Mouse (Mus musculus) neural tube, embryonic 11.5 days (tissue): ENCODE results near the gene Fbxw8. TPM values are rescaled to one million over a fixed set of nuclear protein-coding genes. Genes with fewer than 3 reads are reported as not detected.

Experiments
- ATAC-seq: fragments of 200-750 bp; cut with Nextera tagmentation; 2 replicates; pipeline ENCODE4 v1.8.0; 2017; ENCODE audit warnings: moderate number of reproducible peaks, mild to moderate bottlenecking, moderate TSS enrichment, moderate library complexity; ENCODE audit not compliant: insufficient read depth, low FRiP score, low TSS enrichment
- DNase-seq: peaks from one replicate; pipeline ENCODE4 v3.0.0-alpha.2; 2015; ENCODE audit warnings: low spot score
- H3K27ac ChIP-seq: fragments of 300-500 bp; sonication (generic); 2 replicates; pipeline ENCODE4 v1.5.1; 2014; ENCODE audit warnings: low read depth, mild to moderate bottlenecking, low read length
- H3K27me3 ChIP-seq: fragments of 300-500 bp; sonication (generic); 2 replicates; pipeline ENCODE4 v1.6.1; 2014; ENCODE audit warnings: mild to moderate bottlenecking, low read length, mixed read lengths; ENCODE audit not compliant: control insufficient read depth, insufficient read depth
- H3K36me3 ChIP-seq: fragments of 300-500 bp; sonication (generic); 2 replicates; pipeline ENCODE4 v1.6.1; 2014; ENCODE audit warnings: mild to moderate bottlenecking, low read length, moderate library complexity, mixed read lengths; ENCODE audit not compliant: control insufficient read depth, insufficient read depth
- H3K4me1 ChIP-seq: fragments of 300-500 bp; sonication (generic); 2 replicates; pipeline ENCODE4 v1.6.1; 2014; ENCODE audit warnings: low read length, mixed read lengths; ENCODE audit not compliant: control insufficient read depth, insufficient read depth
- H3K4me2 ChIP-seq: fragments of 300-500 bp; sonication (generic); 2 replicates; pipeline ENCODE4 v1.6.1; 2014; ENCODE audit warnings: low read depth, mild to moderate bottlenecking, moderate library complexity
- H3K4me3 ChIP-seq: fragments of 300-500 bp; sonication (generic); 2 replicates; pipeline ENCODE4 v1.5.1; 2014; ENCODE audit warnings: low read depth, low read length
- H3K9ac ChIP-seq: fragments of 300-500 bp; sonication (generic); 2 replicates; pipeline ENCODE4 v1.6.1; 2014; ENCODE audit warnings: mild to moderate bottlenecking, low read length
- H3K9me3 ChIP-seq: fragments of 300-500 bp; sonication (generic); 2 replicates; pipeline ENCODE4 v1.6.1; 2016; ENCODE audit warnings: low read length; ENCODE audit not compliant: control insufficient read depth
- WGBS: fragments of 180-500 bp; shearing (Covaris S2); extraction: QIAGEN DNeasy Blood & Tissue Kit; methylation state at CpG from one replicate; pipeline ENCODE4 v1.1.7; 2014; 5-methylcytosine and 5-hydroxymethylcytosine counted together
- polyA plus RNA-seq: library from polyadenylated mRNA; unstranded; fragments of >200 nt; fragmentation: Nextera tagmentation; extraction: Ambion mirVana; gene quantifications from 2 replicates; pipeline ENCODE4 v1.2.1, GENCODE M21; 2014

Gene Fbxw8
- polyA plus RNA-seq, 1 experiment from 2014 or later = 28.4 TPM

DNA sequence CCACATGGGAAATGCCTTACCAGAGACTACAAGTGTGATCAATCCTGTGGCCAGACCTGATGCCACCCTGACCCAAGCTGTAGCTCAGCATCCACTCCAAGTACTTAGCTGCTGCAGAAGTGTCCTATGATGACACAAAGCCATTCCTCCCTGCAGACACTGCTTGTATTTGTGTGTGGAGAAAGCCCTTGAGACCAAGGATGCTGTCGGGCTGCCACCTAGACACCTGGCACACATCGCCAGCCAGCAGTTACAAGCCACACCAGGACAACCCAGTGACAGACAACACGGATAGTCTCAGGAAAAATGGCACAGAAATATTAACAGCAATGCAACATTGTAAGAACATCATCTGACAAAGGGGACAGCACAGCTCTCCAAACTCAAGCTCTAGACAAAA is 9.8 kb downstream of the Fbxw8 start:
- peaks cover 5% of the 10 kb centered on the region; the same call in 1 of the 2 replicates for H3K36me3 ChIP-seq

DNA sequence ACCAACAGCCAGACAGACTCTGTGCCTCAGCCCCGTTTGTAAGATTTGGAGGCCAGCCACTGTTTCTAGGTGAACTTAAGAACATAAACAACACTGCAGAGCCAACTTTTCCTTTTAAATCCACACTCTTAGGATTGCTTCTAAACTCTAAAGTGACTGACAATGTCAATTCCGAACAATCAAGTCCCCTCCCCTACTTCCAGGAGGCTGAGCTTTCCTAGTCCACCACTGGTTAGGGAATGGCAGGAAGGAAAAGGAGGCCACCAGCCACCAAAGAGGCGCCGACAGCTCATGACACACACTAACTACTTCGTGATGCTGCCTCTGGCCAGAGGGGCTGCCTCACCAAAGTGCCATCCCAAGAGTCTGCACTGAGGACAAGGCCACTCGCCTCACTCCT is 10.5 kb downstream of the Fbxw8 start:
- H3K4me3 ChIP-seq = no peak overlapping the region
- H3K27ac ChIP-seq = no peak overlapping the region
- peaks cover 5% of the 10 kb centered on the region; the same call in 1 of the 2 replicates for H3K36me3 ChIP-seq
- no peaks in the 10 kb centered on the region for H3K9me3 ChIP-seq
- no peak overlapping the region for H3K4me2 ChIP-seq
- no peaks in the 10 kb centered on the region for H3K27me3 ChIP-seq
- DNase-seq (no peak), ATAC-seq (no peak)
- no peak overlapping the region for H3K9ac ChIP-seq
- 89% methylated on average over 6 of the region's 6 CpGs for WGBS
- H3K4me1 ChIP-seq = 0 out of 2 replicates have a peak, but pooled peaks cover 2% of the 10 kb centered on the region

More for the DNA sequence above, 9.8 kb downstream of the Fbxw8 start:
- Histone ChIP-seq H3K9ac (no peak overlapping the region), H3K27me3 (no peaks in the 10 kb centered on the region), H3K9me3 (no peaks in the 10 kb centered on the region), H3K4me3 (no peak overlapping the region), H3K4me1 (0 out of 2 replicates have a peak, but pooled peaks cover 2% of the 10 kb centered on the region), H3K27ac (no peak overlapping the region), H3K4me2 (no peak overlapping the region)
- ATAC-seq = no peak
- WGBS = 96% methylated on average over 3 of the region's 3 CpGs
- DNase-seq = no peak

DNA sequence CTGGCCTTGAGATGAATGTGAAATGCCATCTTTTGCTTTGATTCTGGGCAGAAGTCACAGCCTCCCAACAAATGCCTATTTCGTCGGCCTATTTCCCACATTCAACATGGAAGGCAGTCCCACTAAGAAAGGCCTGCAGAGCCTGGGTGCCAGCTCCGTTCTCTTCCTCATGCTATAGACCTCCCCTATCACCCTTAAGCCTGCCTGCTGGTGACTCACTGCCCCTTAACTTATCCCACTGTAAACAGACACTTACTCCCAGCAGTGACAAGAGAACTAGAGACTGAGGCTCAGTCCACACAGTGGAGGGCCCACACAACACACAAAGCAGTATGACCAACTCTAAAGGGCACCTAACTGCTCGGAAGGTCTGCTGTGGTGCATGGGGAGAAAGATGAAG is 10.9 kb downstream of the Fbxw8 start:
- Histone ChIP-seq H3K4me3 (no peak overlapping the region), H3K4me1 (0 out of 2 replicates have a peak, but pooled peaks cover 2% of the 10 kb centered on the region), H3K27ac (no peak overlapping the region), H3K4me2 (no peak overlapping the region), H3K36me3 (peaks cover 5% of the 10 kb centered on the region; the same call in 1 of the 2 replicates), H3K9ac (no peak overlapping the region), H3K27me3 (no peaks in the 10 kb centered on the region), H3K9me3 (no peaks in the 10 kb centered on the region)
- DNase-seq (no peak), ATAC-seq (no peak)
- WGBS = 96% methylated on average over 4 of the region's 4 CpGs

DNA sequence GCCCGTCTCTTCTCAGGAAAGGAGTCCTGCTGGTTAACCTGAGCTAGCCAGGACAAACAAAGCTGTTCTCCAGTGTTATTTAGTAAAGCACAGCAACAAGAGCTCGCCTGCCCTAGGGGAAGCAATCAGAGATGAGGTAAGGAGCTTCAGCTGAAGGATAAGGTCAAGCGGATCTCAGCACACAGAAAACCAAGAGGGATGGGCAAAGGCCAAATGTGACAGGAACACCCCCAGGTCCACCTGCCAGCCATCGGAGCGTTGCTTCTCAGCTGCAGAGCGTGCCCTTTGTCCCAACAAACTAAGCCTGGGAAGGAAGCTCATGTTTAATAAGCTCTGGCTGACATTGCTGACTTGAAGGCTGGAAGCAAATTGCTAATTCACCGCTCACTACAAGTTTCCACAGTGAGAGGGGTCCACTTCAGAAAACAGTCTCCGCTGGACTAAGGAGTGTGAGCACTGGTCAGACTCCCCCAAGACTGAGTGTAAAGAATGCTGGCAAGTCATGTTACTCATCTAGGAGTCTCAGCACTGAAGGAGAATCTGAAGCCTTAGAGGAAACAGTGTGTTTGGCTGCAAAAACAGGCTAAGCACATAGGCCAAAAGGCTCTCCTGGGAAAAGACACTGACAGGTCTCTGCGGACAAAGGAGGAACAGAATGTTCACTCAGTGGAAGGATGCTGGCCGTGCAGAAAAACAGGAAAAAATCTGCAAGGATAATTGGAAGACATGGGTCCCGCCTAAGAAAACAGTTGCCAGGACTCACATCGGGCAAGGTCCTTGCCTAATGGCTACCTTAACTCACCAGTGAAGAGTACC is 11.8 kb downstream of the Fbxw8 start:
- Histone ChIP-seq H3K9ac (no peak overlapping the region), H3K36me3 (peaks cover 5% of the 10 kb centered on the region; the same call in 1 of the 2 replicates), H3K4me3 (no peak overlapping the region), H3K4me2 (no peak overlapping the region), H3K27me3 (no peaks in the 10 kb centered on the region), H3K9me3 (no peaks in the 10 kb centered on the region), H3K27ac (no peak overlapping the region), H3K4me1 (0 out of 2 replicates have a peak, but pooled peaks cover 2% of the 10 kb centered on the region)
- WGBS = 85% methylated on average over 12 of the region's 12 CpGs
- ATAC-seq (no peak), DNase-seq (no peak)

DNA sequence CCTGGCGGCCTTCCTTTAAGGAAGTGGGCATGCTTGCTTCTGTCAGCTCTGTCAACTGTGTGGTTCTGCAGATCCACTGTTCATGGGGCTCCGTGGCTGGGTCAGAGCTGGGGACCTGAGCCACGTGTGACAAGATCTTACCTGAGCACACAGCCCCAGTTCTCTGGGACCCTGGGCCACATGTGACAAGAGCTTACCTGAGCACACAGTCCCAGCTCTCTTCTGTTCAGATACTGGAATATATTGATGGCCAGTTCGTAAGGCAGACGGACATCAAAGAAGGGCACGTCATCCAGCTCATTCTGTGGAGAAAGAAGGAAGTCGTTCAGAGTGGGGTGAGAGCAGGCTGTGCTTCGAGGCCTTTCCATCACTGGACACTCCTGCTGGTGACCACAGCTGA is 12.8 kb downstream of the Fbxw8 start:
- no peak overlapping the region for H3K4me2 ChIP-seq
- H3K9ac ChIP-seq = no peak overlapping the region
- no peaks in the 10 kb centered on the region for H3K27me3 ChIP-seq
- no peak overlapping the region for H3K4me3 ChIP-seq
- peaks cover 5% of the 10 kb centered on the region; the same call in 1 of the 2 replicates for H3K36me3 ChIP-seq
- DNase-seq = no peak
- H3K27ac ChIP-seq = no peak overlapping the region
- 88% methylated on average over 8 of the region's 8 CpGs for WGBS
- 0 out of 2 replicates have a peak, but pooled peaks cover 2% of the 10 kb centered on the region for H3K4me1 ChIP-seq
- H3K9me3 ChIP-seq = no peaks in the 10 kb centered on the region
- ATAC-seq = no peak

DNA sequence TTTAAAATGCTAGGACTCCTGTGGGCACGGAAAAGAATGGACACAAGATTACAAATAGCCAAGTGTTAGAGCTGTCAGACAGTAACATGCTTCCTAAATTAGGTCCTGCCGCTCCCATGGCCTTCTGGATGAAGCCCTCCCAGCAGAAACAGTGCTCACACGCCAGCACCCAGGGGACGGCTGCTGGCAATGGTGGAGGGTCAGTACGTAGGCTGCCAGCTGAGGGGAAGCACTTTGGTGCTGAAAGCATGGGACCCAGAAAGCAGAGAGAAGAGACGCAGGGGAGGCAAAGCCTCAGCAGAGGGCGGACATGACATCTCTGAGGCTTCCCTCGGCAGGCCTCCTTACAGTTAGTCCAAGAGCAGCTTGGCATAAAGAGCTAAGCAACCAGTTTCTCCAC is 15.6 kb downstream of the Fbxw8 start:
- WGBS = 87% methylated on average over 8 of the region's 8 CpGs
- H3K4me2 ChIP-seq = no peak overlapping the region
- no peaks in the 10 kb centered on the region for H3K4me1 ChIP-seq
- H3K27ac ChIP-seq = no peak overlapping the region
- no peak overlapping the region for H3K9ac ChIP-seq
- H3K36me3 ChIP-seq = peaks cover 5% of the 10 kb centered on the region; the same call in 1 of the 2 replicates
- ATAC-seq (no peak), DNase-seq (no peak)
- H3K9me3 ChIP-seq = no peaks in the 10 kb centered on the region
- H3K4me3 ChIP-seq = no peak overlapping the region
- no peaks in the 10 kb centered on the region for H3K27me3 ChIP-seq

DNA sequence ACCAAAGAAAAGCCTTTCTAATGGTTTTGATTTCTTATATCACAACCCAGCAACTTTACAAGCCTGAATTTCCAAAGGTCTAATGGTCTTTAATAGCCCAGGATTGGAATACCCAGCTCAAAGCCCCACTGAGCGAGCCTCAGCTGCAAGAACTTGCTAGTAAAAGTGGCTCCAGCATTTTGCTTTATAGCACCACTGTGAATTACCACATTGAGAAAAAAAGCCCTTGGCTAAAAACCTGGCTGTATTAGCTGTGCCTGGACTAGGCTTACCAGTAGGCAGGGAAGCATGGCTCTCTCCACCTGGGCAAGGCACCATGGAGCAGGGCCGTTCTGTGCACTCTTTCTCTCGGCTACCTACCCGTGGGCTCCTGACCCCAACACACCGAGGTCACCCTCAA is 18.9 kb downstream of the Fbxw8 start:
- Histone ChIP-seq H3K4me2 (no peak overlapping the region), H3K4me3 (no peak overlapping the region), H3K9ac (no peak overlapping the region), H3K9me3 (no peaks in the 10 kb centered on the region), H3K27ac (no peak overlapping the region), H3K36me3 (no peaks in the 10 kb centered on the region), H3K4me1 (no peaks in the 10 kb centered on the region), H3K27me3 (no peaks in the 10 kb centered on the region)
- ATAC-seq = no peak
- no peak for DNase-seq
- WGBS = 73% methylated on average over 5 of the region's 5 CpGs

DNA sequence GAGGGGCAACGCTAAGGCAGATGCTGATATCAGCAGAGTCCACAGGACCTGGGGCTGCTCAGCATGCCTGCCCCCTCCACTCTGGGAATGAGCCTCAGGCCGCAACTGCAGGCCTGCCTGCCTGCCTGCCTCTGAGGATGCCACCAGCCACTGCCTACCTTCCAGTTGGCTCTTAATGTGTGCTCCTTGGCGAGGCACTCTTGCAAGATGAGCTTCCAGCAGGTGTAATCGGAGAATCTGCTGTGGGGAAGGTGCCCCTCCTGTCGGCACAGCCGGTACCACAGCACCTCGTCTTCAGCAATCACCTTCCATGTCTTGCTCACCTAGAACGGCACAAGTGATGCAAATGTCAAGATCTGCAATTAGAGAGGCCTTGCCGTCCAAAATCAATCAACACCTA is 26.6 kb downstream of the Fbxw8 start:
- H3K4me3 ChIP-seq = no peak overlapping the region
- WGBS = 80% methylated on average over 9 of the region's 9 CpGs
- no peak overlapping the region for H3K9ac ChIP-seq
- DNase-seq (no peak), ATAC-seq (no peak)
- H3K36me3 ChIP-seq = peaks cover 7% of the 10 kb centered on the region; the same call in 1 of the 2 replicates
- H3K9me3 ChIP-seq = no peaks in the 10 kb centered on the region
- H3K4me1 ChIP-seq = no peaks in the 10 kb centered on the region
- H3K27ac ChIP-seq = no peak overlapping the region
- no peaks in the 10 kb centered on the region for H3K27me3 ChIP-seq
- H3K4me2 ChIP-seq = no peak overlapping the region

DNA sequence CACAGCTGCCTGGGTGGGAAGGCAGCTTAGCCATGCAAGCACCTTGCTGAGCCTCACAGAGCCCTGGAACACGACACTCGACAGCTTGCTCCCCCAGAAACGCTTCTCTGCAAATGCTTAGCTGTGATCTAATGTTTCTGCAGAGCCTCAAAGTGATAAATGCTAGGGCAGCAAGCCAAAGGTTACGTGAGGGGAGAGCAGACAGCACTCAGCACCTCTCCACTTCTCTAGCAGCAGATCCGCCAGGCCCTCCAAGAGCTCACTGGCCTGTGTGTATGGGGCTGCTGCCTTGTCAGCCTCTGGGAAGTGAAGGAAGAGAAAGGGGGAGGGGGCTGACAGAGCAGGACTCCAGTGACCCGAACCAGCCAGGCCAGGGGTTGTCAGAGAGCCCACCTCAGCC is 27.1 kb downstream of the Fbxw8 start:
- H3K36me3 ChIP-seq = peaks cover 7% of the 10 kb centered on the region; the same call in 1 of the 2 replicates
- H3K27me3 ChIP-seq = no peaks in the 10 kb centered on the region
- H3K9ac ChIP-seq = no peak overlapping the region
- WGBS = 88% methylated on average over 6 of the region's 6 CpGs
- ATAC-seq = no peak
- DNase-seq = no peak
- H3K27ac ChIP-seq = no peak overlapping the region
- no peaks in the 10 kb centered on the region for H3K4me1 ChIP-seq
- no peaks in the 10 kb centered on the region for H3K9me3 ChIP-seq
- no peak overlapping the region for H3K4me2 ChIP-seq
- H3K4me3 ChIP-seq = no peak overlapping the region
